Mouse (Mus musculus): Measurements from ENCODE around the gene Ucp2. TPM values are rescaled to one million over a fixed set of nuclear protein-coding genes. Genes with fewer than 3 reads are reported as not detected.

Gene Ucp2
- polyA plus RNA-seq, 1 experiment from 2014 or later, result 382 TPM

DNA sequence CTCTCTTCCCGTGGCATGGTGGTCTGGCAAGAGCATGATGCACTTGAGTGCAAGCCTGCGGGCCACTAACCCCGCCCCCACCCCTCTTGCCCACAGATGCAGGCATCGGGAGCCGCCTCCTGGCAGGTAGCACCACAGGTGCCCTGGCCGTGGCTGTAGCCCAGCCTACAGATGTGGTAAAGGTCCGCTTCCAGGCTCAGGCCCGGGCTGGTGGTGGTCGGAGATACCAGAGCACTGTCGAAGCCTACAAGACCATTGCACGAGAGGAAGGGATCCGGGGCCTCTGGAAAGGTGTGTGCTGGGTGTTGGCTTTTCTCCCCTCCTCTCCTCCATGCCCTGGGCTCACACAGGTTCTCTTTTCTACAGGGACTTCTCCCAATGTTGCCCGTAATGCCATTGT is 4.8 kb downstream of the Ucp2 start:
- WGBS, result 86% methylated on average over 13 of the region's 13 CpGs
- ATAC-seq, result no peak
- H3K4me3 ChIP-seq (ENCODE audit: low read length), result no peak overlapping the region

GRCm38 (mm10) chr7:100499465-100499864 is 6.3 kb downstream of the Ucp2 start:
- H3K27ac ChIP-seq (ENCODE audit: low read length), result no peak overlapping the region
- no peak overlapping the region for H3K4me2 ChIP-seq (ENCODE audit: low read depth, low read length)
- H3K9me3 ChIP-seq (ENCODE audit: control insufficient read depth, low read length), result no peaks in the 10 kb centered on the region
- ATAC-seq, result no peak
- H3K27me3 ChIP-seq (replicated peaks; ENCODE audit: control insufficient read depth, insufficient read depth, low read length), result no peaks in the 10 kb centered on the region
- peaks cover 18% of the 10 kb centered on the region; the same call in 1 of the 2 replicates for H3K36me3 ChIP-seq (ENCODE audit: control insufficient read depth, insufficient read depth, low read length)
- peaks cover 23% of the 10 kb centered on the region for H3K4me1 ChIP-seq (ENCODE audit: control insufficient read depth, insufficient read depth, low read length)
- H3K9ac ChIP-seq (ENCODE audit: low read depth, low read length), result no peak overlapping the region
- no peak overlapping the region for H3K4me3 ChIP-seq (ENCODE audit: low read length)

More for the DNA sequence above, 4.8 kb downstream of the Ucp2 start:
- no peak overlapping the region for H3K9ac ChIP-seq (ENCODE audit: low read depth, low read length)
- no peaks in the 10 kb centered on the region for H3K9me3 ChIP-seq (ENCODE audit: control insufficient read depth, low read length)
- H3K27ac ChIP-seq (ENCODE audit: low read length), result no peak overlapping the region
- peaks cover 18% of the 10 kb centered on the region; the same call in 1 of the 2 replicates for H3K36me3 ChIP-seq (ENCODE audit: control insufficient read depth, insufficient read depth, low read length)
- H3K27me3 ChIP-seq (replicated peaks; ENCODE audit: control insufficient read depth, insufficient read depth, low read length), result no peaks in the 10 kb centered on the region
- peaks cover 23% of the 10 kb centered on the region for H3K4me1 ChIP-seq (ENCODE audit: control insufficient read depth, insufficient read depth, low read length)
- no peak overlapping the region for H3K4me2 ChIP-seq (ENCODE audit: low read depth, low read length)

DNA sequence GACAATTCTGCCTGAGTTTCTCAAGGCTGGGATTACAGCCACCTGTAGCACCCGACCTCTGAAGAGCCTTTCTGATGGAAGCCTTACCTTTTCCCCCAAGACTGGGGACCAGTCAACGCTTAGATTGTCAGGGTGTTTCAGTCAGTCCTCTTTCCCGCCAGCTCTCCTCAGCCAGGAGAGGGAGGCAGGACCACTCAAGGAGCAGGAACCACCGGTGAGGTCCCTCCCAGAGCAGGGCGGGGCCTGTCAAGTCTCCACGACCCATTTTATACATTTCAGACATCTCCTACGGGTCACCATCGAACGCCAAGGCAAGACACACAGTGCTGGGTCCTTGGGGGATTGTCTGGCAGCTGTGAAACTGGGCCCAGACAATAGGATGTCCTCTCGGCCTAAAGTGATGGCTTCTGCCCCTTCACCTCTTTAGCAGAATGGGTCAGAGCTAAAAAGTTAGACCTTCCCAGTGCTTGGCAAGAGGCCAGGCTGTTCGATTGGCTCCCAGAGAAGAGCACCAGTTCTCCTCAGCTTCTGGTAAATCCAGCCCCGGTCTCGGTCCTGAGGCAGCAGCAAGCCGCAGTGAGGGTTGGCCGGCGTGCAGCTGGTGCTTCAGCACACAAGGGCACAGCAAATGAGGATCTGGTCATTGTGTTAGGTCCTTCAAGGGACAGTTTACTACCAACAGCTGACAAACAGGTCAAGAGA is 7.3 kb downstream of the Ucp2 start:
- ATAC-seq, result no peak
- no peak overlapping the region for H3K4me3 ChIP-seq (ENCODE audit: low read length)
- peaks cover 18% of the 10 kb centered on the region; the same call in 1 of the 2 replicates for H3K36me3 ChIP-seq (ENCODE audit: control insufficient read depth, insufficient read depth, low read length)
- no peaks in the 10 kb centered on the region for H3K27me3 ChIP-seq (replicated peaks; ENCODE audit: control insufficient read depth, insufficient read depth, low read length)
- no peak overlapping the region for H3K27ac ChIP-seq (ENCODE audit: low read length)
- WGBS, result 65% methylated on average over 16 of the region's 16 CpGs
- H3K9ac ChIP-seq (ENCODE audit: low read depth, low read length), result no peak overlapping the region
- H3K4me2 ChIP-seq (ENCODE audit: low read depth, low read length), result no peak overlapping the region
- peaks cover 20% of the 10 kb centered on the region for H3K4me1 ChIP-seq (ENCODE audit: control insufficient read depth, insufficient read depth, low read length)
- no peaks in the 10 kb centered on the region for H3K9me3 ChIP-seq (ENCODE audit: control insufficient read depth, low read length)

DNA sequence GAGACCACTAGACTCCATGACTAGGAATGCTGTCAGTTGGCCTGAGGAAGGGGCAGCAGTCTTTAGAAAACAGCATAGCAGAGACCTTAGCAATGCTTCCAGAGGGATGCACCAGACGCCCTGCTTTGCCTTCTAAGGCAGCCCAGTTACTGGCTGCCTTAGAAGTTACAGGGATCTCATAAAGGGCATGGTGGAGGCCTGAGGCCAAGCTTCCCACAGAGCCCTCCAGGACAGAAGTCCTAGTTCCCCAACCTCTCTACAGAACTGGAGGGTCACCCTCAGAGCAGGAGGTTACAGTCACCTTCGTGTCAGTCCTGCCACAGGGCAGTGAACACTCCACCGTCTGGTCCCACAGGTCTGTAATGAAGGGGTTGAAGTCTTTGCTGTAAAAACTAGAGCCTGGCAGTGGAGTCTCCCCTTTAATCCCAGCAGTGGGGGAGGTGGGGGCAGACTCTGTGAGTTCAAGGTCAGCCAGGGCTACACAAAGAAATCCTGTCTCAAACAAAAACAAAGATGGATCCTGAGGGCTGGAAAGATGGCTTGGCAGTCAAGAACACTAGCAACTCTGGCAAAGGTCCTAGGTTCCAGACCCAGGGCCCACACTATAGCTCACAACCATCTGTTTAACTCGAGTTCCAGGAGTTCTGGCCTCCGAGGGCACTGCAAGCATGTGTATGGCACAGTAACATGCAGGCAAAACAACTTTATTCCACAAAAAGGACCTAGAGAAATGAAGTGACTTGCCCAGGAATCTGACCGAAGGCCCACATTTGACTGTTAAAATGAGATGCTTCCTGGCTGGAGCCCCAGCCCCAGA is 8.1 kb downstream of the Ucp2 start:
- Histone ChIP-seq H3K4me3 (ENCODE audit: low read length) (no peak overlapping the region), H3K4me2 (ENCODE audit: low read depth, low read length) (no peak overlapping the region), H3K27ac (ENCODE audit: low read length) (no peak overlapping the region), H3K9ac (ENCODE audit: low read depth, low read length) (no peak overlapping the region), H3K27me3 (replicated peaks; ENCODE audit: control insufficient read depth, insufficient read depth, low read length) (no peaks in the 10 kb centered on the region), H3K4me1 (ENCODE audit: control insufficient read depth, insufficient read depth, low read length) (peaks cover 12% of the 10 kb centered on the region), H3K9me3 (ENCODE audit: control insufficient read depth, low read length) (no peaks in the 10 kb centered on the region), H3K36me3 (ENCODE audit: control insufficient read depth, insufficient read depth, low read length) (peaks cover 18% of the 10 kb centered on the region; the same call in 1 of the 2 replicates)
- no peak for ATAC-seq
- 68% methylated on average over 6 of the region's 6 CpGs for WGBS

GRCm38 (mm10) chr7:100501844-100502373 is 8.8 kb downstream of the Ucp2 start:
- no peak for ATAC-seq
- Histone ChIP-seq H3K4me1 (ENCODE audit: control insufficient read depth, insufficient read depth, low read length) (peaks cover 7% of the 10 kb centered on the region; the same call in 1 of the 2 replicates), H3K9me3 (ENCODE audit: control insufficient read depth, low read length) (no peaks in the 10 kb centered on the region), H3K36me3 (ENCODE audit: control insufficient read depth, insufficient read depth, low read length) (peaks cover 18% of the 10 kb centered on the region; the same call in 1 of the 2 replicates), H3K9ac (ENCODE audit: low read depth, low read length) (no peak overlapping the region), H3K4me2 (ENCODE audit: low read depth, low read length) (no peak overlapping the region), H3K4me3 (ENCODE audit: low read length) (no peak overlapping the region), H3K27me3 (replicated peaks; ENCODE audit: control insufficient read depth, insufficient read depth, low read length) (no peaks in the 10 kb centered on the region), H3K27ac (ENCODE audit: low read length) (no peak overlapping the region)
- 36% methylated on average over 2 of the region's 2 CpGs for WGBS

DNA sequence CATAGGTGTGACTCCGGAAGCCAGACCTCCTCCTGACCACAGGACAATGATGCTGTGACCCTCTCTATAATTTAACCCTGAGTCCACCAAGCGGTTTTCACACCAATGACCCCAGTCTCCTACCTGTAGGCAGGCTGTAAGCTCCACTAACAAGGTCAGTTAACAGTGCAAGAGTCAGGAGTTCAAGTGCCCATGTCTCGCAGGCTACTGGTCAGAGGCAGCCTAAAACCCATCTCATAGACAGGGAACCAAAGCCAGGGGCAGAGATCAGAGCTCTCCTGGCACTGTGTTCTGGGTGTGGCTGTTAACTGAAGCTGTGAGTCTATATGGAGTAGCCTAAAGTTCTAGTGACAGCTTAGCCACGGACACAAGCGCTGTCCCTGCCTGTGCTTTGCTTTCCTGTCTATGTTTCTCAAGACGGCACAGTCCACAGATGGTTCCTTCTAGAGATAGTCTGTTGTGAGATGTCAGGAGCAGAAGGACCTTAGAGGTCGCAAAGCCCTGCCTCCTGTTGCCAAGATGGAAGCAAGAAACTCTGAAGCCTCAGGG is 9.3 kb downstream of the Ucp2 start:
- ATAC-seq, result 0 out of 2 replicates have a peak, but pooled peaks have one; percentile 8
- Histone ChIP-seq H3K9me3 (ENCODE audit: control insufficient read depth, low read length) (no peaks in the 10 kb centered on the region), H3K36me3 (ENCODE audit: control insufficient read depth, insufficient read depth, low read length) (peaks cover 16% of the 10 kb centered on the region; the same call in 1 of the 2 replicates), H3K27ac (ENCODE audit: low read length) (no peak overlapping the region), H3K4me1 (ENCODE audit: control insufficient read depth, insufficient read depth, low read length) (peaks cover 7% of the 10 kb centered on the region; the same call in 1 of the 2 replicates), H3K27me3 (replicated peaks; ENCODE audit: control insufficient read depth, insufficient read depth, low read length) (no peaks in the 10 kb centered on the region), H3K4me2 (ENCODE audit: low read depth, low read length) (no peak overlapping the region), H3K9ac (ENCODE audit: low read depth, low read length) (no peak overlapping the region), H3K4me3 (ENCODE audit: low read length) (no peak overlapping the region)
- WGBS, result 74% methylated on average over 7 of the region's 7 CpGs

GRCm38 (mm10) chr7:100503076-100503475 is 9.9 kb downstream of the Ucp2 start:
- no peak for ATAC-seq
- Histone ChIP-seq H3K4me2 (ENCODE audit: low read depth, low read length) (no peak overlapping the region), H3K4me1 (ENCODE audit: control insufficient read depth, insufficient read depth, low read length) (peaks cover 7% of the 10 kb centered on the region; the same call in 1 of the 2 replicates), H3K4me3 (ENCODE audit: low read length) (no peak overlapping the region), H3K27ac (ENCODE audit: low read length) (no peak overlapping the region), H3K9ac (ENCODE audit: low read depth, low read length) (no peak overlapping the region), H3K36me3 (ENCODE audit: control insufficient read depth, insufficient read depth, low read length) (peaks cover 13% of the 10 kb centered on the region; the same call in 1 of the 2 replicates), H3K9me3 (ENCODE audit: control insufficient read depth, low read length) (no peaks in the 10 kb centered on the region), H3K27me3 (replicated peaks; ENCODE audit: control insufficient read depth, insufficient read depth, low read length) (no peaks in the 10 kb centered on the region)
- 82% methylated on average over 5 of the region's 5 CpGs for WGBS

DNA sequence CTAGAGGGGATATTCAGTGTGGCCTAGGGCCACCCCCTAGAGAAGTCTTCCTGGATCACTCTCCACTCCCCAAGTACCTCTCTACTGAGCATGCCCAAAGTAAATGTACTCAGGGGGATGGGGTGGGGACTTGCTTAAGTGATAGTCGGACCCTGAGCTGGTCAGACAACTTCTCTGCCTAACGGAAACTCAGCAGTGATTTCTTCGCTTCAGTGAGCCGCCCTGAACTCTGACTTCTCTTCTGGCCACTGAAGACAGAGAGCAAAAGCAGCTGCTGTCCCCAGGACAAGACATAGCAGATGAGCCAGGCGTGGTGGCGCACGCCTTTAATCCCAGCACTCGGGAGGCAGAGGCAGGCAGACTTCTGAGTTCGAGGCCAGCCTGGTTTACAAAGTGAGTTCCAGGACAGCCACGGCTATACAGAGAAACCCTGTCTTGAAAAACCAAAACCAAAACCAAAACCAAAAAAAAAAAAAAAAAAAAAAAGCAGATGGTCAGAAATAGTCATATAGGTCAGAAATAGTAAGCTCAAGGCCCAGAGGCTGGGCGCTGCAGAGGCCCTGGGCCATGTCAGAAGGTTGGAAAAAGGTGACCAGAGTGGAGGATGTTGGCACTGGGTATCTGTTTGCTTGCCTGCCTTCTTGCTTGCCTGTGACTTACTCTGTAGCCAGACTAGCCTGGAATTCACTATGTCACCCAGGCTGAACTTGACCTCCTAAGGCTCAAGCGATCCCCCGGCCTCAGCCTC is 11.8 kb downstream of the Ucp2 start:
- H3K9me3 ChIP-seq (ENCODE audit: control insufficient read depth, low read length), result no peaks in the 10 kb centered on the region
- H3K4me2 ChIP-seq (ENCODE audit: low read depth, low read length), result no peak overlapping the region
- H3K27ac ChIP-seq (ENCODE audit: low read length), result no peak overlapping the region
- H3K4me1 ChIP-seq (ENCODE audit: control insufficient read depth, insufficient read depth, low read length), result peaks cover 11% of the 10 kb centered on the region; the same call in 1 of the 2 replicates
- no peak overlapping the region for H3K9ac ChIP-seq (ENCODE audit: low read depth, low read length)
- no peak for ATAC-seq
- no peak overlapping the region for H3K4me3 ChIP-seq (ENCODE audit: low read length)
- H3K36me3 ChIP-seq (ENCODE audit: control insufficient read depth, insufficient read depth, low read length), result no peaks in the 10 kb centered on the region
- WGBS, result 76% methylated on average over 13 of the region's 13 CpGs
- H3K27me3 ChIP-seq (replicated peaks; ENCODE audit: control insufficient read depth, insufficient read depth, low read length), result no peaks in the 10 kb centered on the region

Measured in intestine, embryonic 16.5 days (tissue).